Mouse (Mus musculus) kidney, adult 2 months (tissue): ENCODE results near the gene Cdc14b.

Experiments used
- CTCF ChIP-seq: fragments of 200-500 bp; conservative IDR thresholded peaks from 2 replicates; pipeline ENCODE4 v1.5.1; 2011; ENCODE audit warnings: low read depth, mild to moderate bottlenecking, control low read depth, low read length, moderate library complexity, mixed read lengths; ENCODE audit not compliant: insufficient read depth, insufficient read length
- POLR2A ChIP-seq: fragments of 200-500 bp; IDR thresholded peaks from one replicate; pipeline ENCODE4 v1.6.1; 2011; ENCODE audit warnings: low read depth, low read length, control low read depth

- TF ChIP-seq POLR2A (no peak), CTCF (no peak)
These were observed 651 bp upstream of the Cdc14b start for GRCm38 (mm10) chr13:64275754-64276127.
